Mouse (Mus musculus) megakaryocyte, embryonic 14.5 days (primary cell): Measurements from ENCODE around the gene Tle6. TPM values are rescaled to one million over a fixed set of nuclear protein-coding genes. Genes with fewer than 3 reads are reported as not detected.

Experiments used
- H3K27me3 ChIP-seq: replicated peaks from 2 replicates; pipeline ENCODE3; 2012; ENCODE audit warnings: inconsistent platforms
- H3K36me3 ChIP-seq: replicated peaks from 2 replicates; pipeline ENCODE3; 2012; ENCODE audit warnings: low read length, inconsistent platforms, mixed read lengths
- H3K4me1 ChIP-seq: 2 replicates; pipeline ENCODE4 v1.6.1; 2012; ENCODE audit warnings: inconsistent platforms
- H3K4me3 ChIP-seq: replicated peaks from 2 replicates; pipeline ENCODE3; 2012; ENCODE audit warnings: moderate library complexity, mild to moderate bottlenecking, inconsistent platforms
- H3K9me3 ChIP-seq: 2 replicates; pipeline ENCODE4 v1.6.1; 2012; ENCODE audit warnings: inconsistent platforms
- FLI1 ChIP-seq: IDR thresholded peaks from 2 replicates; pipeline ENCODE4 v1.6.1; 2012; ENCODE audit warnings: low read length, inconsistent platforms, mixed read lengths
- GATA1 ChIP-seq: IDR thresholded peaks from 3 replicates; pipeline ENCODE4 v1.6.1; 2012; ENCODE audit warnings: mixed read lengths, low read length, inconsistent platforms, borderline replicate concordance
- polyA plus RNA-seq: library from polyadenylated mRNA; stranded (reverse); fragments of >175 nt; gene quantifications from 2 replicates; pipeline ENCODE4 v1.2.3, GENCODE M21; 2012; ENCODE audit warnings: low replicate concordance; ENCODE audit not compliant: insufficient read depth

Tle6 gene
- polyA plus RNA-seq, 1 experiment, result 69.5 TPM

DNA sequence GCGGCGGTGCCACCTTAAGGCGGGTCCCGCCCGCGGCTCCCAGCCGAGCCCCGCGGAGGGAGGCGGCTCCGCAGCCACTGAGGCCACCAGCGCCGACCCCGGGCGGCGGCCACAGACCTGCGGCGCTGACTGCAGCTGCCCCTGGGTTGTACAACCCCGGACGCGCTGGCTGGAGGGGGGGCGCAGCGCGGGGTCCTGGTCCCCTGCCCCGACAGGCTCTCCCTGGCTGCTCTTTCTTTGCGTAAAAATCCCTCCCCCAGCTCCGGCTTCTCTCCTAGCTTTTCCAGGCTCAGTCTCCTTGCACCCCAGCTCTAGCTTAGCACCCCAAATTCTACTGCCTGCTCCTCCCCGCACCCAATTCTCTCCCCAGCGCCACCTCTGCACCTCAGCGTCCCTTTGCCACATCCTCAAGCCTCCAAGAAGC, 25.7 kb downstream of the Tle6 start:
- TF ChIP-seq GATA1 (no peak), FLI1 (no peak)
- Histone ChIP-seq H3K9me3 (peaks cover 13% of the 10 kb centered on the region; the same call in 1 of the 2 replicates), H3K4me3 (peak overlapping the region; percentile 90), H3K4me1 (peaks cover 83% of the 10 kb centered on the region), H3K27me3 (peaks cover 67% of the 10 kb centered on the region), H3K36me3 (peaks cover 9% of the 10 kb centered on the region)

DNA sequence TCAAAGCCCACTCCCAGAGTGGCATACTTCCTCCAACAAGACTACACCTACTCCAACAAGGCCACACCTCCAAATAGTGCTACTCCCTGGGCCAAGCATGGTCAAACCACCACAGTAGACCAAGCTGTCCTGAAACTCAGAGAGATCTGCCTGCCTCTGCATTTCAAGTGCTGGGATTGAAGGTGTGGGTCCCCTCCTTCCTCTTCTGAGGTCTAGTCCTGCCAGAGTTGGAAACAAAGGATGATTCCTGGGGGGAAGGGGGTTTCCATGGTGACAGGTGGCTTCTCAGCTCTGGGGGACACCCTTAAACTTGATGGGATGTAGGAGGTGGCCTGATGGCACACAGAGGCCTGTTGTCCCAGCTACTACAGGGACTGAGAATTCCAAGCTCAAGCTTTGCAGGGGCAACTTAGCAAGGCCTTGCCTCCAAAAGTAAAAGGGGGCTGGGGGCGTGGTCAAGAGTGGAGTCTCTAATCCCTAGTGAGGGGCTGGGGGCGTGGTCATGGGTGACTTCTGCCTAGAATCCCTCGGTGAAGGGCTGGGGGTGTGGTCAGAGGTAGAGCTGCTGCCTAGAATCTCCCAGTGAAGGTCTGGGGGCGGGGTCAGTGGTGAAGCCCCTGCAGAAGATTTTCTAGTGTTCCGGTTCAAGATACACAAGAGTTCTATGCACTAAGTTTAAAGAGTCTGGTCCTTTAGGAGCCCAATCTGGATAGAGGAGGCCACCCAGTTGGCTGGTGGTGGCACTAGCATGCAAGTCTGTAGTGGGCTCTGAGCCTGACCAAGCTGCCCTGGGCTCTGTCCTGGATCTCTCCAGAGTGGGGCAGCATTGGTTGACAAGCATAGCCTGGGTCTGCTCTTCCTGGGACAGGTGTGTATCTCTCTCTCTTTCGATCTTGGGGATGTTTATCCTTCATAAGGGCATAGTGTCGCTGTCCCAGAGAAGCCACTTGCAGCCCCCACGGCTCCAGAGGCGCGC, 26.5 kb downstream of the Tle6 start, which contains the start of gene Tle2:
TSS of gene Tle2 (plus strand) at position 481 of the 976 bp plus-strand sequence.
- H3K27me3 ChIP-seq, result peaks cover 61% of the 10 kb centered on the region
- peaks cover 83% of the 10 kb centered on the region for H3K4me1 ChIP-seq
- no peak for TF ChIP-seq FLI1
- TF ChIP-seq GATA1, result no peak
- peaks cover 13% of the 10 kb centered on the region; the same call in 1 of the 2 replicates for H3K9me3 ChIP-seq
- peaks cover 9% of the 10 kb centered on the region for H3K36me3 ChIP-seq
- peak within 1 kb of the TSS; percentile 90 for H3K4me3 ChIP-seq

DNA sequence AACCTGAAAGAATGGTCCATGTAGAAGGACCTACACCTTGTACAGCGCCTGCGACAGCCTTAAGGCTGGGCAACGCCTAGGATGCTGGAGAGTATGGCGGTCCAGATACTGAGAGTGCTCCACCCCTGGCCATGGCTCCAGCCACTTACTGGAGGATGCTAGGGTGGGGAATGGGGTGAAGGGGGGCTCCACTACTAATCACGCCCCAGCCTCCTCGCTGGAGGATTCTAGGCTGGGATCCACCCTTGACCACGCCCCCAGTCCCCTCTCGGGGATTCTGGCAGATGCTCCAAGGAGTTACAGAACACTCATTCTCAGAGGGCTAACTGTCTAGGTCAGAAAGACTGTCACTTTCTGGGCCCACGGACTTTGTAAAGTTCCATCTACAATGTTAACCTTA, 27.9 kb downstream of the Tle6 start:
- Histone ChIP-seq H3K36me3 (peaks cover 7% of the 10 kb centered on the region), H3K9me3 (peaks cover 13% of the 10 kb centered on the region; the same call in 1 of the 2 replicates), H3K4me1 (peaks cover 82% of the 10 kb centered on the region), H3K4me3 (no peak overlapping the region), H3K27me3 (peaks cover 53% of the 10 kb centered on the region)
- no peak for TF ChIP-seq GATA1
- no peak for TF ChIP-seq FLI1

DNA sequence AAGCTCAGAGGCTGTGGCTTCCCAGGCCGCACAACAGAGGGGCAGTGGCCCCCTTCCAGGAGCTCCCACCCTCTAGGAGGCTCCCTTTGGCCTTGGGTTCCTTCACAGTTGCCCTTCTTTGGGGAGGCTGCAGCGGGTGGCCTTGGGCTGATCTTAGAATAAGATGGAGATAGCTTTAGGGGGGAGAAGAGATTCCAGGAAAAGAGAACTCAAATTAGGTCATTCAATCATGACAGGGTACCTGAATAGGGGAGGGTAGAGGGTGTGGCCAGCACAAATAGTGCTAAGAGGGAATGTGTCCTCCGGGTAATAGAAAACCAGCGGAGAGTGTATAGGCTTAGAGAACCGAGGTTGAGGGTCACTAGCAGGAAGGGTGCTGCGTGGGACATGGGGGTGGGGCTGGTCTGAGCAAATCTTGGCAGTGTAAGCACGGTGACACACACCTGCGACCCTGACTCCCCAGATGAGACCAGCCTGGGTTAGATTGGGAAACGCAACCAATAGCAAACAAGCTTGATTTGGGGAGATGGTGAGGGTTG, 28.7 kb downstream of the Tle6 start:
- Histone ChIP-seq H3K27me3 (peaks cover 48% of the 10 kb centered on the region), H3K36me3 (peaks cover 8% of the 10 kb centered on the region), H3K9me3 (0 out of 2 replicates have a peak, but pooled peaks cover 6% of the 10 kb centered on the region), H3K4me1 (peaks cover 84% of the 10 kb centered on the region), H3K4me3 (peak overlapping the region; percentile 92)
- TF ChIP-seq FLI1 (no peak), GATA1 (no peak)

DNA sequence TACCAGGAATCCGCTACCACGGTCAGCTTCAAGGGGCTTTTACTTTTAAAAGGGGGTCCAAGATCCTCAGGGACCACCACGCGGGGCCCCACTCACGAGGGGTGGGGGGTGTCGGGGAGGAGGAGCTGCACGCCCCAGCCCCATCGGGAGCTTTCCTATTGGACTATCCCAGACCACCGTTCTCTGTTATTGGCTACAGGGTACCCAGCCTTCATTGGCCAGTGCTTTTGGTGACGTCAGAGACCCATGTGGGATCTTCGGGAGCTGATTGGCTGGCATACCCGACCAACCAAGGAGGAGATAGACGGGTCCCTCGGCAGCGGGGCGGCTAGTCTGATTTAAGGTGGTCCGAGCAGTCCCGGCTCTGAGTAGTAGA, 29.4 kb downstream of the Tle6 start:
- TF ChIP-seq GATA1 (no peak), FLI1 (no peak)
- Histone ChIP-seq H3K4me3 (peak overlapping the region; percentile 92), H3K36me3 (peaks cover 13% of the 10 kb centered on the region), H3K27me3 (peaks cover 41% of the 10 kb centered on the region), H3K4me1 (peaks cover 84% of the 10 kb centered on the region), H3K9me3 (0 out of 2 replicates have a peak, but pooled peaks cover 4% of the 10 kb centered on the region)

DNA sequence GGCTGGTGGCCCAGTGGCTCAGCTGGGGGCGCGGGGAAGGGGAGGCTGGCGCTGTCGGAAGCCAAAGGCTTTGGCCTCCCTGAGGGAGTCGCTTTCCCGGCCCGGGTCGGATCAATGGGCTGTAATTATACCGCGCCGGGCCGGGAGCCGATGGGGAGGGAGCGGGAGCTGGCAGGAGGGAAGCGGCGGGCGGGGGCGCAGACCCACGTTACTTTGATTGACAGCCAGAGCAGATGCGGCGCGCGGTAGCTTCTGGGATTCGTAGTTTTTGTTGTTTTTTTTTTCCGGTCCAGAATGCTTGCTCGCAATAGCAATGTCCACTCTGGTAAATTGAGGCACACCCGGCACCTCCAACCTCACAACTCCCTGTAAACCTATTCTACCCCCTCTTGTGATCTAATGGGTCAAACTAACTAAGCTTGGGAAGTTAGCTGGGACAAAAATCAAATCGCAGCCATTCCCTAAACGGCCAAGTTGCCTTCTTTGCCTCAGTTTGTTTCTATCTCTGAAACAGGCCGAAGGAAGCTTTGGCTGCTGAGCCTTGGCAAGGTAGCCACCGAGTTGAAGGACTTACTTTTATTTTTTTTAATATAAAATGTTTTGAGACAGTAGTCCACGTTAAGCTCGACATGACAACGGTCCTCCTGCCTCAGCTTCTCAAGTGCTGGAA, 29.9 kb downstream of the Tle6 start:
- Histone ChIP-seq H3K9me3 (0 out of 2 replicates have a peak, but pooled peaks cover 4% of the 10 kb centered on the region), H3K4me3 (peak overlapping the region; percentile 92), H3K27me3 (peaks cover 36% of the 10 kb centered on the region), H3K36me3 (peaks cover 19% of the 10 kb centered on the region), H3K4me1 (peaks cover 78% of the 10 kb centered on the region)
- TF ChIP-seq FLI1, result no peak
- no peak for TF ChIP-seq GATA1

DNA sequence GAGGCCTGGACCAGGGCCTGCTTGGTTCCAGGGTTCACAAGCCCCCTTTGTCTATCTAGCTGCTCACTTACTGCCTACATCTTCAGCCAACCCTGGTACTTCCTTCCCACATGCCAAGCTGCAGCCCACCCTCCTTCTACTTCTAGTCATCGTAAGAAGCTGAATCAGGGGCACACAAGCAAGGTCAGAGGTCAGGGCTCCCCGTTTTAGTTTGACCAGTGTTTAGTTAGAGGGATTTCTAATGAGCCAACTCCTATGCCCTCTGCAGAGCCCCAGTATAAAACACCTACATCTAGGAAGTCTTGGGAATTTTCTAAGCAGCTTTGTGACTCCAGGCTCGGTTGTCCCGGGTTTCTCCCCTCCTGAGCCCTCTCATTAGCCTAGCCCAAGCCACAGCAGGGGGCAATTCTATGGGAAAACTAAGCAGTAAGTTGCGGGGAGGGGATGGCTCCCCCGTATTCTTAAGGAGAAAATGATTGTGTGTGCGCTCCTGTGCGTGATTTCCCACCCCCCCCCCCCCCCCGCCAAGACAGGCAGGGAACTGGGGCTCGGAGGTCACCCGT, 30.6 kb downstream of the Tle6 start:
- H3K4me3 ChIP-seq, result peak overlapping the region; percentile 92
- H3K27me3 ChIP-seq, result peaks cover 29% of the 10 kb centered on the region
- peaks cover 25% of the 10 kb centered on the region for H3K36me3 ChIP-seq
- peaks cover 77% of the 10 kb centered on the region for H3K4me1 ChIP-seq
- no peak for TF ChIP-seq GATA1
- no peak for TF ChIP-seq FLI1
- H3K9me3 ChIP-seq, result 0 out of 2 replicates have a peak, but pooled peaks cover 4% of the 10 kb centered on the region

DNA sequence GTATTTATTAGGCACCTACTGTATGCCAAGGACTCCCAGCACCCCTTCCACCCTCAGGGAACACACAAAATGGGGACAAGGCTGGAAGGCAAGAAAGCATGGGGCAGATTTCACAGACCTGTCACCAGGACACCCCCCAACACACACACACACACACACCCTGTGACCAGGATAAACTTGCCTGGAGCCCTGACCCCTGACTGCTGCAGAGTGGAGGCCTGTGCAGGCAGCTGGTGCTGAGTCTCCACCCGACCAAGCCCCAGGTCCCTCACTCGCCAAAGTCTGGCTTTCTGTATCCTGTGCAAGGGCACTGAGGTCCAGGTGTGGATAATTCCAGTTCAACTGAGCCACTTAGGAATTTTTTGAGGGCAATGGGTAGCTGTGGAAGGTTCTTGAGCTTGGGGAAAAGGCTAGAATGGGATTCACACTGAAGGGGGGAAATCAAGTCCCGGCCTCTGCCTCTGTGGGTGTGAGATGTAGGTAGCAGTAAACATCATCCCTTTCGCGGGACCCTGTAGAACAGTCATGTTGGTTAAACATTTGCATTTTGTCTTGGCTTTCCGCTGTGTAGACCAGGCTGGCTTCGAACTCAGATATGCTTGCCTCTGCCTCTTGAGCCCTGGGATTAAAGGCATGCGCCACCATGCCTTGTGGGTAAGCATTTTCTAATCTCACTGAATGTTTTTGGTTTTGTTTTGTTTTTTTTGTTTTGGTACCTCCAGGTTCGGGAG, 31.2 kb downstream of the Tle6 start:
- TF ChIP-seq GATA1 (no peak), FLI1 (no peak)
- Histone ChIP-seq H3K4me1 (peaks cover 76% of the 10 kb centered on the region), H3K36me3 (peaks cover 32% of the 10 kb centered on the region), H3K4me3 (peak overlapping the region; percentile 2), H3K9me3 (0 out of 2 replicates have a peak, but pooled peaks cover 4% of the 10 kb centered on the region), H3K27me3 (peaks cover 24% of the 10 kb centered on the region)
